Mouse (Mus musculus) heart, postnatal 10 days (tissue): ENCODE measurements around the gene Magee2. TPM values are rescaled to one million over a fixed set of nuclear protein-coding genes. Genes with fewer than 3 reads are reported as not detected.
"Not testable (repeated sequence)": the region's sequence is repeated elsewhere in the genome, so short reads cannot be mapped to it uniquely, and the experiment has no call there.

Experiments
- DNase-seq, 2 experiments: peaks; one replicate each; pipeline ENCODE4 v3.0.0; 2021
- intact Hi-C: fragments of 180-260 bp; cut with DNase I; formaldehyde crosslinking; loops from one replicate; pipeline ENCODE4 v1.15.1; 2025
- total RNA-seq, 2 experiments: library from RNA; stranded (reverse); gene quantifications; 2 replicates each; pipeline ENCODE4 v1.2.3; 2021

Gene Magee2
- total RNA-seq, result under 1 TPM; 0.14 to 0.15 TPM

- DNase-seq, result peak; percentile 14 to 18
- intact Hi-C loops, result no loop called here
Observed at GRCm38 (mm10) chrX:104856751-104857341, at the start of gene Magee2. Gene Magee2, minus strand, starts transcription at chrX:104857267.

GRCm38 (mm10) chrX:104853610-104854009 lies 3.5 kb downstream of the Magee2 start:
- DNase-seq, result no peak
- intact Hi-C loops, result no loop called here

DNA sequence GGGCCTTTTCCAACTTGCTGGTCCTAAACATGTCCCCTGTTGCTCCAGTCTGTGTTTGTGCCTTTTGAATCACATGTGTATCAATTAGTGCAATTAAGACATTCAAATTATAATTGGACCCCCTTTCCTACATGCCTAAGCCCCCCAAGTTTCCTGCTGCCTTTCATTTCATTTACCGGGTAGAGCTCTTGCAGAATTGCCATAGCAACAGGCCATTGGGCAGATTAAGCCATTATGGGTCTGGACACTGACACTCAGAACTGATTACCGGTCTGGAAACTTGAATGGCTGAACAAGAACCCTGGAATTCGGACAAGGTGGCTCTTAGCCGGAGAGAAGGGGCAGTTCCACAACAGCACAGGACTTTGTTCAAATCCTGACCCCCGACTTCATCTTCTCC lies 39.5 kb downstream of the Magee2 start:
- DNase-seq, intact Hi-C loops: not testable (repeated sequence)

GRCm38 (mm10) chrX:104816987-104817386 lies 40.1 kb downstream of the Magee2 start:
- intact Hi-C loops, result not testable (repeated sequence)

GRCm38 (mm10) chrX:104813704-104814103 lies 43.4 kb downstream of the Magee2 start:
- DNase-seq, intact Hi-C loops: not testable (repeated sequence)

More at GRCm38 (mm10) chrX:104816987-104817386, 40.1 kb downstream of the Magee2 start:
- not testable (repeated sequence) for DNase-seq

Other genes starting within 250 kb of the Magee2 start
- 1 to 10 TPM; 3.1 to 3.6 TPM for gene Zdhhc15, start 186.2 kb downstream of the Magee2 start, total RNA-seq
- 10 to 100 TPM in 1 of 2 experiments, 1 to 10 TPM in 1; 8.9 to 11.6 TPM for gene Pbdc1, start 222.5 kb upstream of the Magee2 start, total RNA-seq